Mouse (Mus musculus) cortical plate, adult 2 months (tissue): ENCODE results near the gene Tulp1. TPM values are rescaled to one million over a fixed set of nuclear protein-coding genes. Genes with fewer than 3 reads are reported as not detected.
"Not testable (repeated sequence)": the region's sequence is repeated elsewhere in the genome, so short reads cannot be mapped to it uniquely, and the experiment has no call there.

Source experiments
- H3K27ac ChIP-seq: fragments of 200-500 bp; 2 replicates; pipeline ENCODE4 v1.5.1; 2012; ENCODE audit warnings: low read length, control low read depth, inconsistent platforms; ENCODE audit not compliant: insufficient read depth
- H3K4me1 ChIP-seq: fragments of 200-500 bp; 2 replicates; pipeline ENCODE4 v1.6.1; 2011; ENCODE audit warnings: low read length; ENCODE audit not compliant: control insufficient read depth, insufficient read depth
- H3K4me3 ChIP-seq: fragments of 200-500 bp; 2 replicates; pipeline ENCODE4 v1.5.1; 2011; ENCODE audit warnings: mild to moderate bottlenecking, low read length, control low read depth; ENCODE audit not compliant: insufficient read depth
- CTCF ChIP-seq: fragments of 200-500 bp; IDR thresholded peaks from 2 replicates; pipeline ENCODE4 v1.5.1; 2011; ENCODE audit warnings: mild to moderate bottlenecking, control low read depth, low read length; ENCODE audit not compliant: insufficient read depth; ENCODE audit errors: extremely low read depth
- POLR2A ChIP-seq: fragments of 200-500 bp; IDR thresholded peaks from 2 replicates; pipeline ENCODE4 v1.6.1; 2011; ENCODE audit warnings: mild to moderate bottlenecking, low read length, control low read depth; ENCODE audit not compliant: insufficient read depth; ENCODE audit errors: extremely low read depth
- polyA plus RNA-seq: library from polyadenylated mRNA; depleted of rRNA; stranded (reverse); fragments of >200 nt; gene quantifications from 2 replicates; pipeline ENCODE4 v1.2.3, GENCODE M21; 2012

The Tulp1 gene
- polyA plus RNA-seq, 1 experiment = not detected

GRCm38 (mm10) chr17:28328946-28329345 is 36.1 kb downstream of the Tulp1 start:
- Histone ChIP-seq H3K4me1 (peaks cover 6% of the 10 kb centered on the region), H3K27ac (peak overlapping the region; percentile 60; the same call in 1 of the 2 replicates)

DNA sequence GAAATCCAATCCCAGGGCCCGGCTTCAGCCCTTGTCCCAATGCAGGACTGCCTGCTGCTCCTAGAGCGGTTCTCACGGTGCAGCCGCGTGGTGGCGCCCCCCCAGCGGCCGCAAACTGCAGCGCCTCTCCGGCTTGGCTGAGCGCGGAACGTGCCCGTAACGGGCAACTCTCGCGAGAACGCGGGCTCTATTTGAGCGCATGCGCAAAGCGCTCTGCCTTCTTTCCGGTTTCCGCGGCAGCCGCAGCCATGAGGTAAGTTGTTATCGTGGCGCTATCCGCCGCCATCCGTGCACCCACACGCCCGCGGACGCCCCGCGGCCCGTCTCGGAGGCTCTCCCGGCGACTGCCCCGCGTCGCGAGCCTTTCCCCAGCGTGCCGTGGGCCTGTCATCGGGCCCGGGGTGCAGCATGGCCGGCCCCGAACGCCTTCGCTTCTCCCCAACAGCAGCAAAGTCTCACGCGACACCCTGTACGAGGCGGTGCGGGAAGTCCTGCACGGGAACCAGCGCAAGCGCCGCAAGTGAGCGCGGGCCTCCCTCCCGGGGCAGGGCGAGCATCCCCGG is 36.6 kb downstream of the Tulp1 start, which contains the start of gene Rpl10a:
Gene Rpl10a, plus strand, starts transcription at position 106 of the 563 bp plus-strand sequence.
- peak within 1 kb of the TSS; percentile 74 for H3K4me3 ChIP-seq
- TF ChIP-seq POLR2A (peak; percentile 94), CTCF (peak; percentile 44)
- peak within 1 kb of the TSS; percentile 88 for H3K27ac ChIP-seq
- peaks cover 4% of the 10 kb centered on the region for H3K4me1 ChIP-seq

More at GRCm38 (mm10) chr17:28328946-28329345, 36.1 kb downstream of the Tulp1 start:
- H3K4me3 ChIP-seq = peak overlapping the region; percentile 74
- TF ChIP-seq POLR2A (no peak), CTCF (no peak)

DNA sequence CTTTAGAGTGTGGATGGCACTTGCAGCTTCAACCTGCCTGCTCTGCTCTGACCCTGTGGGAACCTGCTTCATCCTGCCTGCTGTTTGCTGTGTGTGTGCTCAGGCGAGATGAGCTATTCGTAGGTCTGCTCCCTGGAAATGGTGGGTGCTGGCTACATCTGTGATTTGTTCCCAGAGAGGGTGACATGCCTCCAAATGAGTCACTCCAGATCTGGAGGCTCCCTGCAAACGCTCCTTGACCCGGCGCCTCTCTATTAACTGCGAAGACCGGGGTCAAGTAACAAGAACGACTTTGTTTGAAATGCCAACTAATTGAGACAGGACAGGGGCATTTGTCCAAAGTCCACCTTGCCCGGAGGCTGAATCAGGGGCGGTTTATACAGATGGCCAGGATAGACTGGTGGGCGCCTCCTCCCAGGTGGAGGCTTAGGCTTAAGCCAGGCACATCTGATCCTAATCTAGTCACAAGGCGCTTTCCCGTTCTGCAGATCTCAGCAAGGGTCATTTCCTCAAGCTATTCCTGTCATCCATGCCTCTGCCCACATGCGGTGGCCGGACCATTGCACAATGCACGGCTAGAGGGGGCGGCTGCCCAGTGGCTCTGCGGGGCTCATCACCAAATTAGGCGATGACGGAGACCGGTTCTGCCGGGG is 37.2 kb downstream of the Tulp1 start:
- Histone ChIP-seq H3K4me3 (peak overlapping the region; percentile 74), H3K4me1 (peaks cover 4% of the 10 kb centered on the region), H3K27ac (peak overlapping the region; percentile 88)
- TF ChIP-seq CTCF = no peak
- peak; percentile 25; the same call in 1 of the 2 replicates for TF ChIP-seq POLR2A

- TF ChIP-seq CTCF = no peak
- no peak for TF ChIP-seq POLR2A
- H3K4me3 ChIP-seq = no peak overlapping the region
- no peak overlapping the region for H3K27ac ChIP-seq
These were observed 38.1 kb downstream of the Tulp1 start for GRCm38 (mm10) chr17:28326951-28327350.

DNA sequence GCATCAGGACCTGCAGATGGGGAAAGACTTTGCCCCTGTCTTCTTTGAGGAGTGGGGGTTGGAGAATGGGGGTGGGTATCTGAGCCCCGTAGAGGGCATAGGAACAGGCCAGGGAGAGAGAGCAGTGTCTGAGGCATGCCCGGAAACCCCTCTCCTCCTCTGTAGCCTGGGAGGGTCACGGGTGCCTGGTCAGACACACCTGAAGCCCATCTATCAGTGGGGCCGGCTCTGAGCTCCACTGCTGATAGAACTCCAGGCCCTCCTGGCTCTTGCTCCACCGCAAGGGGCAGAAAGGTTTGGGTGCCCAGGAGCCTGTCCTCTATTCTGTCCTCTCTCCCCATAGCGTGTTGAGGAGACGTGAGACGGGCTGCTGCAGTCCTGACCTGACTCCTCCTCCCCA is 39.3 kb downstream of the Tulp1 start:
- Histone ChIP-seq H3K4me1 (peaks cover 4% of the 10 kb centered on the region), H3K4me3 (no peak overlapping the region), H3K27ac (no peak overlapping the region)
- TF ChIP-seq POLR2A = no peak
- TF ChIP-seq CTCF = no peak

More at GRCm38 (mm10) chr17:28326951-28327350, 38.1 kb downstream of the Tulp1 start:
- H3K4me1 ChIP-seq = peaks cover 4% of the 10 kb centered on the region

DNA sequence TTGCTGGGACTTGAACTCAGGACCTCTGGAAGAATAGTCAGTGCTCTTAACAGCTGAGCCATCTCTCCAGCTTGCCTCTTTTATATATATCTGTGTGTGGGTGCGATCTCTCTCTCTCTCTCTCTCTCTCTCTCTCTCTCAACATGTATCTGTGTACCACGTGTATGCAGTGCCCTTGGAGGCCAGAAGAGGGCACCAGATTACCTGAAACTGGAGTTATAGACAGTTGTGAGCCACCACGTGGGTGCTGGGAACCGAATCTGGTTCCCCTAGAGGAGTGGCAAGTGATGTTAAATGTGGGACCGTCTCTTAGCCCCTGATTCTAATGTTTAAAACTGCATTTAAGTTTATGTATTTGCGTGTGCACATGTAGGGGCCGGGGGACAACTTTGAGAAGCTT is 40.6 kb downstream of the Tulp1 start:
- not testable (repeated sequence) for H3K4me3 ChIP-seq, H3K27ac ChIP-seq, H3K4me1 ChIP-seq

GRCm38 (mm10) chr17:28323786-28324185 is 41.2 kb downstream of the Tulp1 start:
- H3K4me1 ChIP-seq = peaks cover 4% of the 10 kb centered on the region
- TF ChIP-seq CTCF (no peak), POLR2A (no peak)
- no peak overlapping the region for H3K27ac ChIP-seq
- no peak overlapping the region for H3K4me3 ChIP-seq

DNA sequence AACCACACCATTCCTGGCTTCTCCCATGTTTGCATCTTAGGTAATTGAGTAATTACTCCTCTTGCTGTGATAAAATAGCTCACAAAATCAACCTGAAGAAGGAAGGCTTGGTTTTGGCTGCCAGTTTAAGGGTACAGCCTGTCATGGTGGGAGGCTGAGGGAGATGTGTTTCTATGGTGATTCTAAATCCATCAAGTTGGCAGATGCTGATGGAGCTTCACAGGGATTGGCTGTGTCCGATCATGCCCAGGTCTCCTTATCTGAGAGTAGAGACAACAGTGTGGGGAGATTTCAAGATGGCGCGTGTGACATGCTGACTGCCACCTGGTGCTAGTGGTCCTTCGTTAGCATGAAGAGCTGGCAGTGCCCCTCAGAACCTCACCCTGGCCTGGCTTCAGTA is 43.3 kb downstream of the Tulp1 start:
- H3K4me3 ChIP-seq = no peak overlapping the region
- no peak for TF ChIP-seq CTCF
- no peak for TF ChIP-seq POLR2A
- H3K27ac ChIP-seq = no peak overlapping the region
- no peaks in the 10 kb centered on the region for H3K4me1 ChIP-seq

GRCm38 (mm10) chr17:28317725-28318124 is 47.3 kb downstream of the Tulp1 start:
- peaks cover 5% of the 10 kb centered on the region for H3K4me1 ChIP-seq
- TF ChIP-seq CTCF (no peak), POLR2A (no peak)
- no peak overlapping the region for H3K27ac ChIP-seq
- H3K4me3 ChIP-seq = no peak overlapping the region

DNA sequence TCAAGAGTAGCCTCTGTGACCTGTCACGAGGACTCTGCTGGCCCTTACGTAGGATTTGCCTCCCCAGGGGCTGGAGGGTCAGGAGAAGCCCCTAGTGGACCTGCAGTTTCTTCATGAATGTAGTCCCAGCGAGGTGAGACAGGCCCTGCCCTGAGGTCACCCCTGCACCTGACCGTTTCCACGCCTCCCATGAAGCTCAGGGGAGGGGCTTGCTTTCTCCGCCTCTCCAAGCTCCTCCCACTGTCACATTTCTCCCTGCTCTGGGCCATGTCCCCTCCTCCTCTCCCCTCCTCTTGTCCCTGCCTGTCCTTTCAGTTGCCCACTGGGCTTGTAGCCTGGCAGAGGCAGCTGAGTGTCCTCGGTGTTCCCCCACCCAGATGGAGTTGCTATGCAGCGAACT is 47.9 kb downstream of the Tulp1 start:
- no peak overlapping the region for H3K4me3 ChIP-seq
- H3K27ac ChIP-seq = no peak overlapping the region
- TF ChIP-seq POLR2A (no peak), CTCF (no peak)
- H3K4me1 ChIP-seq = peaks cover 5% of the 10 kb centered on the region

GRCm38 (mm10) chr17:28316476-28316875 is 48.5 kb downstream of the Tulp1 start:
- no peak overlapping the region for H3K27ac ChIP-seq
- H3K4me3 ChIP-seq = no peak overlapping the region
- H3K4me1 ChIP-seq = peaks cover 5% of the 10 kb centered on the region
- no peak for TF ChIP-seq CTCF
- TF ChIP-seq POLR2A = no peak
